8 mouse cellular contexts compared by ENCODE assay signal in the genomic region with DNA sequence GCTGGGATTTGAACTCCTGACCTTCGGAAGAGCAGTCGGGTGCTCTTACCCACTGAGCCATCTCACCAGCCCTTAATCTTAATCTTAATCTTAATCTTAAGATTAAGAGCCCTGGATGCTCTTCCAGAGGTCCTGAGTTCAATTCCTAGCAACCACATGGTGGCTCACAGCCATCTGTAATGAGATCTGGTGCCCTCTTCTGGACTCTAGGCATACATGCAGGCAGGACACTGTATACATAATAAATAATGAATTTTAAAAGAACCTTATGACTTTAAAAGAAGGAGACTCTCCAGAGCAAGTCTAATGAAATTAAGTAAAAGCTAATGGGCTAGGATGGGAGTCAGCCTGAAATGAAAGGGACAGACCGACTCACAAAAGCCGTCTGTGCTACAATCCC. TPM values are rescaled to one million over a fixed set of nuclear protein-coding genes. Genes with fewer than 3 reads are reported as not detected.
DNase-seq lines count a peak whose midpoint lies in the region; ATAC-seq and TF ChIP-seq lines count a peak whose summit lies in the region.
"Not testable (repeated sequence)": the region's sequence is repeated elsewhere in the genome, so short reads cannot be mapped to it uniquely, and the experiment has no call there.

No protein-coding gene starts in this region.

- H3K4me1 ChIP-seq in ES-Bruce4 (ENCODE audit: control insufficient read depth, insufficient read depth, low read length); hindbrain, postnatal 0 days (ENCODE audit: insufficient read depth, low read length); lung, embryonic 14.5 days (ENCODE audit: insufficient read depth); stomach, postnatal 0 days (replicated peaks; ENCODE audit: control insufficient read depth, insufficient read depth): not testable (repeated sequence)

- H3K27me3 ChIP-seq in ES-Bruce4 (ENCODE audit: control insufficient read depth, insufficient read depth, low read length, poor library complexity, severe bottlenecking); Patski; hindbrain, postnatal 0 days (ENCODE audit: insufficient read depth, low read length); lung, embryonic 14.5 days (ENCODE audit: insufficient read depth, low read length); stomach, postnatal 0 days (ENCODE audit: control insufficient read depth, insufficient read depth, low read length): not testable (repeated sequence)

- H3K36me3 ChIP-seq in ES-Bruce4 (ENCODE audit: control insufficient read depth, insufficient read depth, low read length, poor library complexity, severe bottlenecking); lung, embryonic 14.5 days (ENCODE audit: insufficient read depth); stomach, postnatal 0 days (ENCODE audit: control insufficient read depth, insufficient read depth, low read length): not testable (repeated sequence)
- H3K36me3 ChIP-seq in hindbrain, postnatal 0 days (ENCODE audit: insufficient read depth, low read length), result peaks cover 15% of the 10 kb centered on the region

- POLR2A ChIA-PET in Patski (lab: Charles Lee), result not testable (repeated sequence)

- CTCF ChIA-PET in Patski (lab: Charles Lee), result interaction anchor here (0.9 to 1.8 kb wide), 4 partner anchors 11 to 339 kb away, joined by 3 to 9 read pairs (median 3); no protein-coding TSS in a partner anchor

- not testable (repeated sequence) for H3K4me3 ChIP-seq in ES-Bruce4 (ENCODE audit: low read depth, low read length); hindbrain, postnatal 0 days (ENCODE audit: low read length); layer of hippocampus, adult 2 months; lung, embryonic 14.5 days (ENCODE audit: low read depth, low read length); stomach, postnatal 0 days (ENCODE audit: low read depth, low read length)

- in situ Hi-C loops in Patski (cut with MboI; ENCODE audit: low pct_unique_long_range_greater_than_20kb), result not testable (repeated sequence)

- WGBS in hindbrain, postnatal 0 days, result 94% methylated on average over 4 of the region's 4 CpGs
- WGBS in lung, embryonic 14.5 days, result 86% methylated on average over 4 of the region's 4 CpGs
- WGBS in stomach, postnatal 0 days, result 87% methylated on average over 4 of the region's 4 CpGs

- DNase-seq in 416B (ENCODE audit: low read depth), result peak; percentile 41
- not testable (repeated sequence) for DNase-seq in Patski (ENCODE audit: low read depth, low spot score); hindbrain, postnatal 0 days (ENCODE audit: low spot score); layer of hippocampus, adult 2 months (ENCODE audit: low spot score in 2 of 2); stomach, postnatal 0 days (ENCODE audit: low spot score)
- DNase-seq in embryo, embryonic 10.5 days (ENCODE audit: low spot score), result peak; percentile 26
- DNase-seq in lung, embryonic 14.5 days, result peak; percentile 11

- not testable (repeated sequence) for TF ChIP-seq EP300 in ES-Bruce4 (IDR thresholded peaks at IDR 0.05; ENCODE audit: insufficient read depth, low read depth, low read length); stomach, postnatal 0 days (optimal IDR thresholded peaks at IDR 0.05)

- not testable (repeated sequence) for ATAC-seq in Patski; hindbrain, postnatal 0 days; lung, embryonic 14.5 days (ENCODE audit: insufficient read depth); stomach, postnatal 0 days (ENCODE audit: low FRiP score, low TSS enrichment)

- TF ChIP-seq CTCF in ES-Bruce4 (IDR thresholded peaks at IDR 0.05; ENCODE audit: low read depth, low read length) (peak; percentile 1), Patski (IDR thresholded peaks at IDR 0.05) (peak; percentile 71)
- peak; percentile 42 for TF ChIP-seq CTCF in hindbrain, postnatal 0 days (IDR thresholded peaks at IDR 0.05; ENCODE audit: low read depth)
- TF ChIP-seq CTCF in layer of hippocampus, adult 2 months (conservative IDR thresholded peaks at IDR 0.05), result peak; percentile 72
- peak; percentile 37; the same call in 1 of the 2 replicates for TF ChIP-seq CTCF in lung, embryonic 14.5 days (IDR thresholded peaks at IDR 0.05; ENCODE audit: low read depth)
- TF ChIP-seq CTCF in stomach, postnatal 0 days (IDR thresholded peaks at IDR 0.05; ENCODE audit: low read depth), result peak; percentile 57

- not testable (repeated sequence) for H3K27ac ChIP-seq in ES-Bruce4 (ENCODE audit: insufficient read depth, low read length); hindbrain, postnatal 0 days; layer of hippocampus, adult 2 months; lung, embryonic 14.5 days (ENCODE audit: low read depth); stomach, postnatal 0 days (replicated peaks)

- not testable (repeated sequence) for H3K9ac ChIP-seq in ES-Bruce4 (ENCODE audit: low read depth, poor library complexity, severe bottlenecking); hindbrain, postnatal 0 days (replicated peaks; ENCODE audit: low read length); lung, embryonic 14.5 days; stomach, postnatal 0 days (ENCODE audit: low read length)

- not testable (repeated sequence) for H3K4me2 ChIP-seq in hindbrain, postnatal 0 days (ENCODE audit: low read depth, low read length); lung, embryonic 14.5 days; stomach, postnatal 0 days (replicated peaks; ENCODE audit: low read depth)

- H3K9me3 ChIP-seq in ES-Bruce4 (replicated peaks; ENCODE audit: control insufficient read depth, insufficient read depth, low read length, poor library complexity, severe bottlenecking); hindbrain, postnatal 0 days (ENCODE audit: low read length); lung, embryonic 14.5 days (ENCODE audit: low read depth, low read length); stomach, postnatal 0 days (ENCODE audit: control insufficient read depth, low read length): not testable (repeated sequence)

- TF ChIP-seq POLR2A in ES-Bruce4 (IDR thresholded peaks at IDR 0.05; ENCODE audit: insufficient read depth, low read length), result not testable (repeated sequence)

RNA-seq across cellular contexts. Expression of gene Slc2a8, which starts 27.2 kb away (rescaled TPM):
- polyA plus RNA-seq in ES-Bruce4 (2011; ENCODE audit: insufficient read depth, insufficient read length, low read depth, missing spikeins), result 7.9 and 9.0 TPM in 2 replicates
- 21.5 TPM for polyA plus RNA-seq in Patski (2021)
- 38.2 and 41.2 TPM in 2 replicates for total RNA-seq in hindbrain, postnatal 0 days (2014; rRNA removed)
- 32.6 and 33.4 TPM in 2 replicates for polyA plus RNA-seq in hindbrain, postnatal 0 days (2015; fragmentation: Nextera tagmentation; extraction: Ambion mirVana)
- 10 to 100 TPM; 19.1 to 21.7 TPM for total RNA-seq in layer of hippocampus, adult 2 months (2021)
- polyA plus RNA-seq in lung, embryonic 14.5 days (2014; fragmentation: Nextera tagmentation; extraction: Ambion mirVana), result 12.4 and 14.4 TPM in 2 replicates
- 12.1 and 12.8 TPM in 2 replicates for polyA plus RNA-seq in stomach, postnatal 0 days (2015; fragmentation: Nextera tagmentation; extraction: Ambion mirVana)

RNA-seq across cellular contexts. Expression of gene Lrsam1, which starts 47.6 kb away (rescaled TPM):
- polyA plus RNA-seq in ES-Bruce4 (2011; ENCODE audit: insufficient read depth, insufficient read length, low read depth, missing spikeins), result 14.7 and 17.0 TPM in 2 replicates
- polyA plus RNA-seq in Patski (2021), result 29.3 TPM
- total RNA-seq in hindbrain, postnatal 0 days (2014; rRNA removed), result 37.9 and 50.0 TPM in 2 replicates
- 19.5 and 22.1 TPM in 2 replicates for polyA plus RNA-seq in hindbrain, postnatal 0 days (2015; fragmentation: Nextera tagmentation; extraction: Ambion mirVana)
- 10 to 100 TPM; 36.8 to 37.9 TPM for total RNA-seq in layer of hippocampus, adult 2 months (2021)
- polyA plus RNA-seq in lung, embryonic 14.5 days (2014; fragmentation: Nextera tagmentation; extraction: Ambion mirVana), result 6.4 and 6.6 TPM in 2 replicates
- 5.3 and 5.5 TPM in 2 replicates for polyA plus RNA-seq in stomach, postnatal 0 days (2015; fragmentation: Nextera tagmentation; extraction: Ambion mirVana)

RNA-seq across cellular contexts. Expression of gene Rpl12, which starts 47.7 kb away (rescaled TPM):
- 114 and 117 TPM in 2 replicates for polyA plus RNA-seq in ES-Bruce4 (2011; ENCODE audit: insufficient read depth, insufficient read length, low read depth, missing spikeins)
- 52.5 TPM for polyA plus RNA-seq in Patski (2021)
- 154 and 168 TPM in 2 replicates for total RNA-seq in hindbrain, postnatal 0 days (2014; rRNA removed)
- polyA plus RNA-seq in hindbrain, postnatal 0 days (2015; fragmentation: Nextera tagmentation; extraction: Ambion mirVana), result 92.2 and 101 TPM in 2 replicates
- total RNA-seq in layer of hippocampus, adult 2 months (2021), result 100 to 1,000 TPM; 115 to 125 TPM
- polyA plus RNA-seq in lung, embryonic 14.5 days (2014; fragmentation: Nextera tagmentation; extraction: Ambion mirVana), result 235 and 256 TPM in 2 replicates
- 141 and 157 TPM in 2 replicates for polyA plus RNA-seq in stomach, postnatal 0 days (2015; fragmentation: Nextera tagmentation; extraction: Ambion mirVana)

Comparison
In these comparisons a context has a peak if more than half of its experiments do, and no peak if none do; other contexts are left out.
1. CTCF ChIP-seq: peak in every context shown above with its lines; median percentile 72 in layer of hippocampus, adult 2 months; 71 in Patski; 57 in stomach, postnatal 0 days; 42 in hindbrain, postnatal 0 days; 37 in lung, embryonic 14.5 days; 1 in ES-Bruce4.